Mouse (Mus musculus) forebrain, embryonic 13.5 days (tissue): Measurements from ENCODE around the gene Ifitm10. TPM values are rescaled to one million over a fixed set of nuclear protein-coding genes. Genes with fewer than 3 reads are reported as not detected.

Experiments used
- ATAC-seq: fragments of 200-750 bp; cut with Nextera tagmentation; 2 replicates; pipeline ENCODE4 v1.8.0; 2017
- H3K27ac ChIP-seq: fragments of 300-500 bp; sonication (generic); 2 replicates; pipeline ENCODE4 v1.5.1; 2015; ENCODE audit warnings: inconsistent platforms, mild to moderate bottlenecking, moderate library complexity
- H3K27me3 ChIP-seq: fragments of 300-500 bp; sonication (generic); 2 replicates; pipeline ENCODE4 v1.6.1; 2015; ENCODE audit warnings: mild to moderate bottlenecking, inconsistent platforms
- H3K36me3 ChIP-seq: fragments of 300-500 bp; sonication (generic); 2 replicates; pipeline ENCODE4 v1.6.1; 2015; ENCODE audit warnings: mild to moderate bottlenecking, inconsistent platforms; ENCODE audit not compliant: poor library complexity, severe bottlenecking
- H3K4me1 ChIP-seq: fragments of 300-500 bp; sonication (generic); 2 replicates; pipeline ENCODE4 v1.6.1; 2015; ENCODE audit warnings: inconsistent platforms
- H3K4me2 ChIP-seq: fragments of 300-500 bp; sonication (generic); 2 replicates; pipeline ENCODE4 v1.6.1; 2015; ENCODE audit warnings: inconsistent platforms, mild to moderate bottlenecking, moderate library complexity
- H3K4me3 ChIP-seq: fragments of 300-500 bp; sonication (generic); 2 replicates; pipeline ENCODE4 v1.5.1; 2015; ENCODE audit warnings: mild to moderate bottlenecking, inconsistent platforms
- H3K9ac ChIP-seq: fragments of 300-500 bp; sonication (generic); 2 replicates; pipeline ENCODE4 v1.6.1; 2015; ENCODE audit warnings: mild to moderate bottlenecking, inconsistent platforms
- H3K9me3 ChIP-seq: fragments of 300-500 bp; sonication (generic); replicated peaks from 2 replicates; pipeline ENCODE4 v1.6.1; 2016; ENCODE audit warnings: inconsistent platforms
- WGBS: fragments of 180-500 bp; shearing (Covaris S2); methylation state at CpG from one replicate; pipeline ENCODE4 v1.1.7; 2015; 5-methylcytosine and 5-hydroxymethylcytosine counted together
- polyA plus RNA-seq: library from polyadenylated mRNA; unstranded; fragments of >200 nt; fragmentation: Nextera tagmentation; extraction: Ambion mirVana; gene quantifications from 2 replicates; pipeline ENCODE4 v1.2.1, GENCODE M21; 2015

Ifitm10 gene
- polyA plus RNA-seq, 1 experiment from 2014 or later = 0.96 TPM

GRCm38 (mm10) chr7:142388198-142388597, 14.6 kb upstream of the Ifitm10 start:
- peak overlapping the region; percentile 87 for H3K4me3 ChIP-seq
- H3K4me2 ChIP-seq = peak overlapping the region; percentile 90
- peaks cover 24% of the 10 kb centered on the region for H3K36me3 ChIP-seq
- 91% methylated on average over 1 of the region's 1 CpGs for WGBS
- H3K9ac ChIP-seq = no peak overlapping the region
- ATAC-seq = no peak; the same call in 1 of the 2 replicates
- H3K4me1 ChIP-seq = peaks cover 21% of the 10 kb centered on the region
- no peaks in the 10 kb centered on the region for H3K9me3 ChIP-seq
- 0 out of 2 replicates have a peak, but pooled peaks cover 5% of the 10 kb centered on the region for H3K27me3 ChIP-seq
- peak overlapping the region; percentile 37; the same call in 1 of the 2 replicates for H3K27ac ChIP-seq

DNA sequence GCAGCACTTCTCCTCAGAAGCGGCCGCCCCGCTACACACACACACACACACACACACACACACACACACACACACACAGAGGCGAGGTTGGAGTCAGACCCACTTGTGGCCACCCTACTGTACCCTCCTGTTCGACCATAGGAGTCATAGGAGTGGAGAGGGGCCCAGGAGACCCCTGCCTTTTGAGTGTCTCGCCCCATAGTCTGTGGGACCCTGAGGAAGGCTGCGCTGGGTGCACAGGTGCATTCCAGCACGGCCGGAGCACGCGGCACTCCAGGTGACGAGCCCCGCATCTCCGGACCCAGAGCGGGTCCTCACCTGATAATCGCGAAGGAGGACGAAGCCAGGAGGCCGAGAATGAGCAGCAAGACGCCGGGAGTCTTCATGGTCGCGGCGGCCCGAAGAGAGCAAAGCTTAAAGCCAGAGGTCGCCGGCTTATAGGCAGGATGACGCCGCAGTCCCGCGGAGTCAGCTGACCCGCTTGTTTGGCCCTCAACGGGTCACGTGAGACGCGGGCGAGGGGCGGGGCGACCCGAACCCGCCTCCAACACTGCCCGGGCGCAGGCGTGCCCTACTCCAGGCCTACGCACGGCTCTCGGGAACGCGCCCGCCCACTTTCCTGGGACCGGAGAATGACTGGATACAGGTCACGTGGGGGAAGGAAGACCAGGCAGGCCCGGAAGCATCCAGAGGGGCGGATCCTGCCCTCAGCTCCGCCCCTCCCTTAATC, 14.0 kb upstream of the Ifitm10 start, which contains the start of gene Ctsd:
Gene Ctsd, minus strand, starts transcription at position 620 of the 730 bp plus-strand sequence.
- Histone ChIP-seq H3K4me3 (peak within 1 kb of the TSS; percentile 87), H3K9me3 (no peaks in the 10 kb centered on the region), H3K36me3 (peaks cover 30% of the 10 kb centered on the region), H3K4me1 (peaks cover 21% of the 10 kb centered on the region), H3K27me3 (0 out of 2 replicates have a peak, but pooled peaks cover 5% of the 10 kb centered on the region), H3K9ac (peak within 1 kb of the TSS; percentile 78), H3K27ac (peak within 1 kb of the TSS; percentile 37), H3K4me2 (peak within 1 kb of the TSS; percentile 90)
- WGBS = under 1% methylated on average over 51 of the region's 55 CpGs
- ATAC-seq = peak; percentile 97

DNA sequence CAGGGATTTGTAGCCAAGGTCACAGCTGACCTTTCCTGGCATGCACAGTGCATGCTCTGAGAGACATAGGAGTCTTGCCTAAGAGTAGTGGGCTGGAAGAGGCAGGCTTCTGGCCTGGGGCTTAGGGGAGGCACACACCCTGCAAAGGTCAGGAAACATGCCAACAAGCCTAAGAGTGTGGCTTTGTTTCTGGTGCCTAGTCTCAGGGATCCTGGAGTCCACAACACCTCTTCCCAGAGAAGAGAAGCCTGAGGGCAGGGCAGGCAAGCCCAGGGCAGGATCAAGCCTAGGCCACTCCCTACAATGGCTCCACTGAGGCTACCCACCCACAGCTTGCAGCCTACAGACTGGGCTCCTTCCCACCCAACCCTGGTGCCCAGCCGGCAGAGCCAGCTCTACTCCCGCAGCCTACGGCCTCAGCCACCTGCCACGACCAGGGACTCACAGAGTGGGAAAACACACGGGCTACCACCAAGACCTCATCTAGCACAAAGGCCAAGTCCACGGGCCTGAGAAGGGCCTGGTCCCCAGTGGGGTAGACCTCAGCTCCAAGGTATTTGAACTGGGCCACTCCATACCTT, 13.2 kb upstream of the Ifitm10 start:
- peak overlapping the region; percentile 25; the same call in 1 of the 2 replicates for H3K27ac ChIP-seq
- peaks cover 21% of the 10 kb centered on the region for H3K4me1 ChIP-seq
- 0 out of 2 replicates have a peak, but pooled peaks cover 5% of the 10 kb centered on the region for H3K27me3 ChIP-seq
- H3K9ac ChIP-seq = peak overlapping the region; percentile 78
- H3K36me3 ChIP-seq = peaks cover 39% of the 10 kb centered on the region
- peak overlapping the region; percentile 87 for H3K4me3 ChIP-seq
- peak overlapping the region; percentile 90 for H3K4me2 ChIP-seq
- 69% methylated on average over 6 of the region's 6 CpGs for WGBS
- ATAC-seq = no peak; the same call in 1 of the 2 replicates
- H3K9me3 ChIP-seq = no peaks in the 10 kb centered on the region

DNA sequence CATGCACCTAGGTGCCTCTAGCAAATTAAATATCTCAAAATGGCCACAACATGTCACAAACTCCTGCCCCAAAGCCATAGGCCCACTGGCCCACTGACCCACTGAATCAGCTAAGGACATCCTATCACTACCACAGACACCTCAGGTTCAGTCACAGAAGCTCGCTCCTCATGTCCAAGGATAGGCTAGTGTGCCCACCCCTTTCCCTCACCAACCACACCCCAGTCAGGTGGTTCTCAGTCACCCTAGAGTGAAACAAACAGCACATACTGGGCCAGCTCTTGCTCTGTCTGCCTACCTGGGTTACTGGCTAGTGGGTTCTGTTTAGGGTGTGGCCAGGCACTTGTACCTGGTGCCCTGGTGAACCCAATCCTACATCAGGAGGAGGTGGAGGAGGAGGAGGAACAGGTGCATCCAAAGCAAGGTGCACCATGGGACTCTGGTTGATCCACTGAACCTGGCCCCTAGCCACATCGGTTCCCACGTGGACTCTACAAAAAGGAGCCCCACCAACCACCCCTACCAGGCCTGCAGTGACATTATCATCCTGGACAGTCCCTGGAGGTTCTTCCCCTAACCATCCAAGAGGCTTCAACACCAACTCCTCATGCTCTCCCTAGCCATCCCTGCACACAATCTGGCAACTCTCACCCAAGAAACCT, 12.3 kb upstream of the Ifitm10 start:
- Histone ChIP-seq H3K4me2 (peak overlapping the region; percentile 90), H3K4me1 (peaks cover 21% of the 10 kb centered on the region), H3K36me3 (peaks cover 47% of the 10 kb centered on the region), H3K4me3 (peak overlapping the region; percentile 87; the same call in 1 of the 2 replicates), H3K27me3 (0 out of 2 replicates have a peak, but pooled peaks cover 4% of the 10 kb centered on the region), H3K9me3 (no peaks in the 10 kb centered on the region), H3K27ac (no peak overlapping the region), H3K9ac (no peak overlapping the region)
- WGBS = 96% methylated on average over 3 of the region's 3 CpGs
- no peak for ATAC-seq

GRCm38 (mm10) chr7:142384306-142384705, 10.8 kb upstream of the Ifitm10 start:
- 88% methylated on average over 10 of the region's 10 CpGs for WGBS
- no peaks in the 10 kb centered on the region for H3K9me3 ChIP-seq
- H3K4me2 ChIP-seq = no peak overlapping the region
- no peak overlapping the region for H3K27ac ChIP-seq
- no peak for ATAC-seq
- H3K9ac ChIP-seq = no peak overlapping the region
- no peaks in the 10 kb centered on the region for H3K27me3 ChIP-seq
- peaks cover 21% of the 10 kb centered on the region for H3K4me1 ChIP-seq
- H3K4me3 ChIP-seq = no peak overlapping the region
- H3K36me3 ChIP-seq = peaks cover 63% of the 10 kb centered on the region

GRCm38 (mm10) chr7:142382567-142382966, 9.0 kb upstream of the Ifitm10 start, which contains the start of gene Gm49369:
TSS of gene Gm49369 (minus strand) at chr7:142382667.
- Histone ChIP-seq H3K9me3 (no peaks in the 10 kb centered on the region), H3K4me1 (peaks cover 18% of the 10 kb centered on the region), H3K9ac (no peak within 1 kb of the TSS), H3K27ac (no peak within 1 kb of the TSS), H3K4me3 (no peak within 1 kb of the TSS), H3K36me3 (peaks cover 80% of the 10 kb centered on the region), H3K4me2 (no peak within 1 kb of the TSS), H3K27me3 (no peaks in the 10 kb centered on the region)
- ATAC-seq = no peak
- 97% methylated on average over 5 of the region's 5 CpGs for WGBS

DNA sequence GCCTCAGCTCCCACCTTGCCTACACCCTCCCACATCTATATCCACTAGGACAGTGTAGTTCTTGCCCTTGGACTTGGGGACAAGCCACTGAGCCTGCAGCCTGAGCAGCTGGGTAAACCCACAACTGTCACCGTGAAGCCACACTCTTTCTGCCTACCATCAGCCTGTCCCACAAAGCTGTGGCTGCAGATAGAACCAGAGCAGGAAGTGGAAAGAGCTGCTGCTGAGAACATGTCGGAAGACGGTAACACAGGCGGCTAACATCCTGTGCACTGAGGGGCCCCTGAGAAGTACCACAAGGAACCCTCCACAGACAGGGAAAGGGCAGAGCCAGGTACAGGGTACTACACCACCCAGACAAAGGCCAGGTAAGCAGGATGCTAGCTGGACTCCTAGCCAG, 7.6 kb upstream of the Ifitm10 start:
- Histone ChIP-seq H3K36me3 (peaks cover 94% of the 10 kb centered on the region), H3K4me3 (no peak overlapping the region), H3K9me3 (no peaks in the 10 kb centered on the region), H3K4me2 (no peak overlapping the region), H3K27me3 (no peaks in the 10 kb centered on the region), H3K27ac (no peak overlapping the region), H3K9ac (no peak overlapping the region), H3K4me1 (peaks cover 6% of the 10 kb centered on the region)
- ATAC-seq = no peak
- 96% methylated on average over 4 of the region's 4 CpGs for WGBS

DNA sequence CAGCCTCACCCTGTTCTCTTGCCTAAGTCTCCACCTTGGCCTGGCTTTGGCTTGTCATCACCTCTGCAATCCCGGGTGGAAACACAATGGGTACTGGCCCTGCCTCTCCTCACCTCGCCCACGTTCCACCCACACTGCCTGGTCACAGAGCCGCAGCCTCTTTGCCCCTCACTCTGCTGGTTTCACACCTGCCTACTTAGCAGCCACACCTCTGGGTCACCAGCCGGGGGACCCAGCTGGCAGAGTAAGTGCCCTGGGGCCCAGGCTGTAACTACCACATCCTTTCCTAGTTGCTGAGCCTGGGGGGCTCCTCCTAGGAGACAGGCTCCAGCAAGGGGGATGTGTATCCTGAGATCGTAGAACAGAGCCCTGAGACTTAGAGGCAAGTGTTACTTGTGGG, 5.6 kb upstream of the Ifitm10 start:
- Histone ChIP-seq H3K27ac (no peak overlapping the region), H3K4me3 (no peak overlapping the region), H3K4me2 (no peak overlapping the region), H3K27me3 (peaks cover 4% of the 10 kb centered on the region; the same call in 1 of the 2 replicates), H3K36me3 (peaks cover 86% of the 10 kb centered on the region), H3K9ac (no peak overlapping the region), H3K9me3 (no peaks in the 10 kb centered on the region), H3K4me1 (no peaks in the 10 kb centered on the region)
- no peak for ATAC-seq
- WGBS = 86% methylated on average over 6 of the region's 6 CpGs

DNA sequence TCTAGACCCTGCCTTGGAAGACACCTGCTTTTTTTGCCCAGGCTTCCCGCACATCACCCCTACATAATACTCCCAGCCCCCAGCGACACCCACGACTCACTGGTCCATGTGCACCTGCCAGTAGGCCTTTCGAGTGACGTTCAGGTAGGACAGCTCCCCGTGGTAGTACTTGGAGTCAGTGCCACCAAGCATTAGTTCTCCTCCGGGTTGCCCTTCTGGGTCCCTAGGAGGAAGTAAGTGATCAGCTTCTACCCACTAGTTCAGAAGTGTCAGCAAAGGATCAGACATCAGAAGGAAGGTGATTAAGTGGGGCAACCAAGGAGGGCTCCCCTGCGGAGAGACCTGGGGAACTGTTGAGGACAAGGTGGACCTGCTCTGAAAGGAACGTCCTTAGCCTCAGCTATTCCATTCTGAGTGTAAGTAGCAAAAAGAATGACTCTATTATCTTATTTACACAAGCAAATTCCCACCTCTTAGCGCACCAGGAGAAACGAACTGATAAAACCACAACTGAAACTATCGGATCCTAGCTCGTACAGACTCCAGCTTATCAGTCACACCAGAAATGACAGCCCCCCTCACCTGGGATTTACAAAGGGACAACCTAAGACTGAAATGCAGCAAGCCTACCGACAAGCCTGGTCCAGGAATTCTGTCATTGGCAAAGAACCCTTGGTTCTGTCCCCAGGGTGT, 3.8 kb upstream of the Ifitm10 start:
- 93% methylated on average over 14 of the region's 14 CpGs for WGBS
- ATAC-seq = no peak
- H3K36me3 ChIP-seq = peaks cover 68% of the 10 kb centered on the region

DNA sequence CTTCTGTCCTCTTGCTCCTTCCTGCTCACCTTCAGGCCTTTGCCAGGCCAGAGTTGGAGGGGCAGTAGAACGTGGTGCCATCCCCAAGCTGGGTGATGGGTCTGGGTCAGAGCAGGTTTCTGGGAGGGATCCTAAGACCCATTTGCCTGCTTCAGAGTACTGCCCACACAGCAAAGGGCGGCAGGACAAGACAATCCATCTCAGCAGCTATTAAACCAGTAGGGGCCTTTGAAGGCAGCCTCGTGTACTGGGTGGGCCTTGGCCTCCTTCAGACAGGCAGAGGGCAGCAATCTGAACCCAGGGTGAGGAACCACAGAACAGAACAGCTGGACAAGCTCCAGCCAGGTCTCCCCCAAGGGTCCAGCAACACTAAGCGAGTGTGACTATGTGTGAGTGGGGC, 2.5 kb upstream of the Ifitm10 start:
- 81% methylated on average over 4 of the region's 4 CpGs for WGBS
- no peak for ATAC-seq
- H3K9ac ChIP-seq = no peak overlapping the region
- no peak overlapping the region for H3K27ac ChIP-seq
- no peak overlapping the region for H3K4me3 ChIP-seq
- no peaks in the 10 kb centered on the region for H3K9me3 ChIP-seq
- no peak overlapping the region for H3K4me2 ChIP-seq
- peaks cover 34% of the 10 kb centered on the region for H3K27me3 ChIP-seq
- peaks cover 55% of the 10 kb centered on the region for H3K36me3 ChIP-seq
- H3K4me1 ChIP-seq = peaks cover 12% of the 10 kb centered on the region; the same call in 1 of the 2 replicates

More for the DNA sequence above, 3.8 kb upstream of the Ifitm10 start:
- peaks cover 22% of the 10 kb centered on the region for H3K27me3 ChIP-seq
- no peak overlapping the region for H3K27ac ChIP-seq
- no peaks in the 10 kb centered on the region for H3K4me1 ChIP-seq
- H3K9ac ChIP-seq = no peak overlapping the region
- no peak overlapping the region for H3K4me2 ChIP-seq
- no peak overlapping the region for H3K4me3 ChIP-seq
- no peaks in the 10 kb centered on the region for H3K9me3 ChIP-seq

DNA sequence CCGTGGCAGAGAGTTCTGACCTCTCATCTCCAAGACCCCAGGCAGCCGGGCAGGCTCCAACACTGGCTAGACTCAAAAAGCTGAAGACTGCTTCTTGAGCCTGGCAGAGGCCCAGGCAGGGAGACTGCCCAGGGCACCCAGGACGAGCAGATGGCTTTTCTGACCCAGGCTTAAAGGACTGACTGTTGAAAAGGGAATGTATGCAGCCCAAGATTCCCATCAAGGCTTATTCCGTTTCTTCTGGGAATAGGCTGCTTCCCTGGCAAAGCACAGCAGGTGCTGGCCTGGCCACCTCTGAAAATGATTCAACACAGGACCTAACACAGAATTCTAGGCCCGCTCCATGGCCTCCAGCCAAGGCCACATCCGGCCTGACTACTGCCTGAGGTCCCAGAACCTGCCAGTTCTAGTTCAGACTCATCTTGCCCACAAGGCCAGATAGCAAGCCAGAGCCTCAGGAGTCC, 1.7 kb upstream of the Ifitm10 start:
- Histone ChIP-seq H3K4me2 (no peak overlapping the region), H3K9ac (no peak overlapping the region), H3K27ac (no peak overlapping the region), H3K4me1 (peaks cover 13% of the 10 kb centered on the region; the same call in 1 of the 2 replicates), H3K36me3 (peaks cover 47% of the 10 kb centered on the region), H3K4me3 (no peak overlapping the region), H3K9me3 (no peaks in the 10 kb centered on the region), H3K27me3 (peaks cover 42% of the 10 kb centered on the region)
- ATAC-seq = no peak
- WGBS = 78% methylated on average over 6 of the region's 6 CpGs
